Comparison of ENCODE assay signal across 8 mouse cellular contexts in the genomic region with DNA sequence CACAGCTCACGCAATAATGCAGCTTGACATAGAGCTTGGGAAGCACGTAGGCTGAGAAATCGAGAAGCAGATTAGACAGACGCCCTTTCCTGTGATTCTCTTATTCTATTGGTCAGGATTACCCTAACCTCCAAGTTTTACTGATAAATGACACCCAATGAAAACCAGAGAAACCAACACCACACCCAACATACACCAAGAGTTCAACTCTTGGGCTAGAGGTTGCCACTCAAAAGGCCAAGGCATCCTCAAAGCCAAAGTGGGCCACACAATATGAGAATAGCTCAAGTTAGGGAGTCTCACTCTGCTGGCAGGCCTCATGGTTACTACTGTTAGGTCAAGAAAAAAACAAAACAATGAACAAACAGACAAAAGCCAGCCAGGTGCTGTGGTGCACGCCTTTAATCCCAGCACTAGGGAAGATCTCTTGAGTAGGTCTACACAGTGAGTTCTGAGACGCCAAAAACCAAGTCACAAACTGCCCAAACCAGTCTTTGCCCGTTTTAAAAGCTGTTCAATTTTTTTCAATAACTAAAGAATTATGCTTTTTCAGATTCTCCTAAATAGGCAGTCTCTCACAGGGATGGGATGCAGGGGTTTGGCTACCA. TPM values are rescaled to one million over a fixed set of nuclear protein-coding genes. Genes with fewer than 3 reads are reported as not detected.
DNase-seq lines count a peak whose midpoint lies in the region; ATAC-seq and TF ChIP-seq lines count a peak whose summit lies in the region.

No protein-coding gene starts in this region.

- H3K27me3 ChIP-seq in spleen, adult 2 months (ENCODE audit: control insufficient read depth, insufficient read depth, low read length): no peaks in the 10 kb centered on the region
- no peaks in the 10 kb centered on the region for H3K27me3 ChIP-seq in embryonic facial prominence, embryonic 15.5 days
- H3K27me3 ChIP-seq in limb, embryonic 15.5 days: no peaks in the 10 kb centered on the region
- H3K27me3 ChIP-seq in stomach, embryonic 16.5 days (ENCODE audit: control insufficient read depth, insufficient read depth, low read length): no peaks in the 10 kb centered on the region

- H3K36me3 ChIP-seq in spleen, adult 2 months (ENCODE audit: control insufficient read depth, insufficient read depth, low read length): peaks cover 13% of the 10 kb centered on the region
- peaks cover 24% of the 10 kb centered on the region for H3K36me3 ChIP-seq in embryonic facial prominence, embryonic 15.5 days
- peaks cover 25% of the 10 kb centered on the region for H3K36me3 ChIP-seq in limb, embryonic 15.5 days
- peaks cover 15% of the 10 kb centered on the region for H3K36me3 ChIP-seq in stomach, embryonic 16.5 days (ENCODE audit: control insufficient read depth, insufficient read depth, low read length)

- WGBS in spleen, adult 2 months: 40% methylated on average over 7 of the region's 7 CpGs
- whole genome bisulfite sequencing in embryonic facial prominence, embryonic 15.5 days: 40% methylated on average over 7 of the region's 7 CpGs
- 45% methylated on average over 7 of the region's 7 CpGs for WGBS in limb, embryonic 15.5 days
- WGBS in stomach, embryonic 16.5 days: 37% methylated on average over 7 of the region's 7 CpGs

- no peak for TF ChIP-seq CTCF in spleen, adult 2 months (IDR thresholded peaks at IDR 0.05; ENCODE audit: extremely low read depth, insufficient read depth, insufficient read length, insufficient replicate concordance)

- H3K27ac ChIP-seq in spleen, adult 2 months (ENCODE audit: insufficient read depth, low read length): no peak overlapping the region; the same call in 1 of the 2 replicates
- peak overlapping the region; percentile 79 for H3K27ac ChIP-seq in embryonic facial prominence, embryonic 15.5 days (replicated peaks)
- peak overlapping the region; percentile 83 for H3K27ac ChIP-seq in limb, embryonic 15.5 days
- H3K27ac ChIP-seq in stomach, embryonic 16.5 days (ENCODE audit: low read length): peak overlapping the region; percentile 79

- peaks cover 5% of the 10 kb centered on the region; the same call in 1 of the 2 replicates for H3K4me1 ChIP-seq in spleen, adult 2 months (ENCODE audit: control insufficient read depth, insufficient read depth, insufficient read length)
- H3K4me1 ChIP-seq in embryonic facial prominence, embryonic 15.5 days: peaks cover 7% of the 10 kb centered on the region
- peaks cover 5% of the 10 kb centered on the region for H3K4me1 ChIP-seq in limb, embryonic 15.5 days
- H3K4me1 ChIP-seq in stomach, embryonic 16.5 days (ENCODE audit: control insufficient read depth, insufficient read depth, low read length): peaks cover 6% of the 10 kb centered on the region

- TF ChIP-seq POLR2A in spleen, adult 2 months (IDR thresholded peaks at IDR 0.05; ENCODE audit: low read depth, low read length): no peak

- peak overlapping the region; percentile 78 for H3K4me2 ChIP-seq in embryonic facial prominence, embryonic 15.5 days (replicated peaks)
- H3K4me2 ChIP-seq in limb, embryonic 15.5 days: peak overlapping the region; percentile 72
- peak overlapping the region; percentile 80 for H3K4me2 ChIP-seq in stomach, embryonic 16.5 days (ENCODE audit: low read depth, low read length)

- no peak for DNase-seq in spleen, adult 2 months (ENCODE audit: low read depth in 1 of 2, low spot score in 2 of 2)
- DNase-seq in spleen, adult 12 weeks (ENCODE audit: low spot score): no peak
- DNase-seq in spleen, postnatal 4 days (ENCODE audit: low spot score in 2 of 2): no peak
- DNase-seq in kidney, postnatal 25 days: no peak

- H3K4me3 ChIP-seq in spleen, adult 2 months (ENCODE audit: extremely low read depth, insufficient read depth, insufficient read length): peak overlapping the region; percentile 68
- peak overlapping the region; percentile 95 for H3K4me3 ChIP-seq in embryonic facial prominence, embryonic 15.5 days (replicated peaks)
- peak overlapping the region; percentile 84 for H3K4me3 ChIP-seq in limb, embryonic 15.5 days
- peak overlapping the region; percentile 95 for H3K4me3 ChIP-seq in stomach, embryonic 16.5 days (replicated peaks; ENCODE audit: low read length)

- no peak for ATAC-seq in embryonic facial prominence, embryonic 15.5 days (ENCODE audit: insufficient number of reproducible peaks, low FRiP score, low TSS enrichment, low read depth)
- no peak for ATAC-seq in limb, embryonic 15.5 days (ENCODE audit: insufficient number of reproducible peaks, low FRiP score, low TSS enrichment, low read depth)
- no peak for ATAC-seq in stomach, embryonic 16.5 days (ENCODE audit: insufficient read depth, low FRiP score)
- ATAC-seq in inflammation-experienced regulatory T-cells, adult 6 months: no peak

- no peaks in the 10 kb centered on the region for H3K9me3 ChIP-seq in embryonic facial prominence, embryonic 15.5 days (replicated peaks)
- no peaks in the 10 kb centered on the region for H3K9me3 ChIP-seq in limb, embryonic 15.5 days
- no peaks in the 10 kb centered on the region for H3K9me3 ChIP-seq in stomach, embryonic 16.5 days (replicated peaks; ENCODE audit: control insufficient read depth, low read length)

- H3K9ac ChIP-seq in embryonic facial prominence, embryonic 15.5 days: peak overlapping the region; percentile 98
- peak overlapping the region; percentile 100 for H3K9ac ChIP-seq in limb, embryonic 15.5 days
- H3K9ac ChIP-seq in stomach, embryonic 16.5 days (ENCODE audit: low read length): peak overlapping the region; percentile 96

RNA-seq across cellular contexts. Expression of a gene that starts 1.2 kb away (rescaled TPM):
- polyA plus RNA-seq in spleen, adult 2 months (2012; rRNA removed): 929 and 934 TPM in 2 replicates
- polyA plus RNA-seq in embryonic facial prominence, embryonic 15.5 days (2015; fragmentation: Nextera tagmentation; extraction: Ambion mirVana): 833 and 868 TPM in 2 replicates
- polyA plus RNA-seq in limb, embryonic 15.5 days (2015; fragmentation: Nextera tagmentation; extraction: Ambion mirVana): 584 and 840 TPM in 2 replicates
- polyA plus RNA-seq in stomach, embryonic 16.5 days (2015; fragmentation: Nextera tagmentation; extraction: Ambion mirVana): 553 and 704 TPM in 2 replicates
- 1,000 to 10,000 TPM; 1,205 to 1,760 (median 1,564) TPM for polyA plus RNA-seq in inflammation-experienced regulatory T-cells, adult 6 months (2017; shearing (Covaris generic))

RNA-seq across cellular contexts. Expression of a gene that starts 20.4 kb away (rescaled TPM):
- 1.1 and 1.7 TPM in 2 replicates for polyA plus RNA-seq in spleen, adult 2 months (2012; rRNA removed)
- polyA plus RNA-seq in embryonic facial prominence, embryonic 15.5 days (2015; fragmentation: Nextera tagmentation; extraction: Ambion mirVana): 3.1 and 3.9 TPM in 2 replicates
- polyA plus RNA-seq in limb, embryonic 15.5 days (2015; fragmentation: Nextera tagmentation; extraction: Ambion mirVana): 3.5 and 4.1 TPM in 2 replicates
- polyA plus RNA-seq in stomach, embryonic 16.5 days (2015; fragmentation: Nextera tagmentation; extraction: Ambion mirVana): 2.1 and 2.5 TPM in 2 replicates
- 100 to 1,000 TPM in 2 of 3 experiments, 10 to 100 TPM in 1; 76.5 to 154 (median 110) TPM for polyA plus RNA-seq in inflammation-experienced regulatory T-cells, adult 6 months (2017; shearing (Covaris generic))

RNA-seq across cellular contexts. Expression of a gene that starts 35.9 kb away (rescaled TPM):
- 1.6 TPM in 2 replicates for polyA plus RNA-seq in spleen, adult 2 months (2012; rRNA removed)
- polyA plus RNA-seq in embryonic facial prominence, embryonic 15.5 days (2015; fragmentation: Nextera tagmentation; extraction: Ambion mirVana): 23.9 and 25.8 TPM in 2 replicates
- 20.4 and 20.8 TPM in 2 replicates for polyA plus RNA-seq in limb, embryonic 15.5 days (2015; fragmentation: Nextera tagmentation; extraction: Ambion mirVana)
- 32.0 and 38.0 TPM in 2 replicates for polyA plus RNA-seq in stomach, embryonic 16.5 days (2015; fragmentation: Nextera tagmentation; extraction: Ambion mirVana)
- 1 to 10 TPM; 2.6 to 9.3 (median 3.9) TPM for polyA plus RNA-seq in inflammation-experienced regulatory T-cells, adult 6 months (2017; shearing (Covaris generic))

RNA-seq across cellular contexts. Expression of a gene that starts 48.5 kb away (rescaled TPM):
- polyA plus RNA-seq in spleen, adult 2 months (2012; rRNA removed): 6.5 and 6.9 TPM in 2 replicates
- polyA plus RNA-seq in embryonic facial prominence, embryonic 15.5 days (2015; fragmentation: Nextera tagmentation; extraction: Ambion mirVana): 19.3 and 20.9 TPM in 2 replicates
- polyA plus RNA-seq in limb, embryonic 15.5 days (2015; fragmentation: Nextera tagmentation; extraction: Ambion mirVana): 22.1 and 24.7 TPM in 2 replicates
- 17.7 and 24.4 TPM in 2 replicates for polyA plus RNA-seq in stomach, embryonic 16.5 days (2015; fragmentation: Nextera tagmentation; extraction: Ambion mirVana)
- 10 to 100 TPM; 17.0 to 29.7 (median 24.3) TPM for polyA plus RNA-seq in inflammation-experienced regulatory T-cells, adult 6 months (2017; shearing (Covaris generic))

RNA-seq across cellular contexts. Expression of a gene that starts 59.6 kb away (rescaled TPM):
- polyA plus RNA-seq in spleen, adult 2 months (2012; rRNA removed): 16.8 and 18.9 TPM in 2 replicates
- 186 and 189 TPM in 2 replicates for polyA plus RNA-seq in embryonic facial prominence, embryonic 15.5 days (2015; fragmentation: Nextera tagmentation; extraction: Ambion mirVana)
- 194 and 209 TPM in 2 replicates for polyA plus RNA-seq in limb, embryonic 15.5 days (2015; fragmentation: Nextera tagmentation; extraction: Ambion mirVana)
- polyA plus RNA-seq in stomach, embryonic 16.5 days (2015; fragmentation: Nextera tagmentation; extraction: Ambion mirVana): 198 and 206 TPM in 2 replicates
- 100 to 1,000 TPM; 110 to 145 (median 137) TPM for polyA plus RNA-seq in inflammation-experienced regulatory T-cells, adult 6 months (2017; shearing (Covaris generic))

Comparison
In these comparisons a context has a peak if more than half of its experiments do, and no peak if none do; other contexts are left out.
1. RNA of a gene that starts 20.4 kb away (polyA plus RNA-seq): 76.5 to 154 TPM in inflammation-experienced regulatory T-cells, adult 6 months; 3.5 to 4.1 TPM in limb, embryonic 15.5 days, 3.1 to 3.9 TPM in embryonic facial prominence, embryonic 15.5 days, 2.1 to 2.5 TPM in stomach, embryonic 16.5 days and 1.1 to 1.7 TPM in spleen, adult 2 months; every median in the first group is over 10 times any median in the second.
2. Peak in every context shown above with its lines, with median percentiles within 50 percentile points of each other: H3K4me3 ChIP-seq, H3K4me2 ChIP-seq and H3K9ac ChIP-seq.